Mouse (Mus musculus) megakaryocyte, embryonic 14.5 days (primary cell): ENCODE measurements around the gene Gm3239. TPM values are rescaled to one million over a fixed set of nuclear protein-coding genes. Genes with fewer than 3 reads are reported as not detected.
"Not testable (repeated sequence)": the region's sequence is repeated elsewhere in the genome, so short reads cannot be mapped to it uniquely, and the experiment has no call there.

Experiments used
- H3K27me3 ChIP-seq: replicated peaks from 2 replicates; pipeline ENCODE3; 2012; ENCODE audit warnings: inconsistent platforms
- H3K36me3 ChIP-seq: replicated peaks from 2 replicates; pipeline ENCODE3; 2012; ENCODE audit warnings: low read length, inconsistent platforms, mixed read lengths
- H3K4me1 ChIP-seq: 2 replicates; pipeline ENCODE4 v1.6.1; 2012; ENCODE audit warnings: inconsistent platforms
- H3K4me3 ChIP-seq: replicated peaks from 2 replicates; pipeline ENCODE3; 2012; ENCODE audit warnings: moderate library complexity, mild to moderate bottlenecking, inconsistent platforms
- H3K9me3 ChIP-seq: 2 replicates; pipeline ENCODE4 v1.6.1; 2012; ENCODE audit warnings: inconsistent platforms
- polyA plus RNA-seq: library from polyadenylated mRNA; stranded (reverse); fragments of >175 nt; gene quantifications from 2 replicates; pipeline ENCODE4 v1.2.3, GENCODE M21; 2012; ENCODE audit warnings: low replicate concordance; ENCODE audit not compliant: insufficient read depth

Gene Gm3239
- not detected in 2 replicates for polyA plus RNA-seq

DNA sequence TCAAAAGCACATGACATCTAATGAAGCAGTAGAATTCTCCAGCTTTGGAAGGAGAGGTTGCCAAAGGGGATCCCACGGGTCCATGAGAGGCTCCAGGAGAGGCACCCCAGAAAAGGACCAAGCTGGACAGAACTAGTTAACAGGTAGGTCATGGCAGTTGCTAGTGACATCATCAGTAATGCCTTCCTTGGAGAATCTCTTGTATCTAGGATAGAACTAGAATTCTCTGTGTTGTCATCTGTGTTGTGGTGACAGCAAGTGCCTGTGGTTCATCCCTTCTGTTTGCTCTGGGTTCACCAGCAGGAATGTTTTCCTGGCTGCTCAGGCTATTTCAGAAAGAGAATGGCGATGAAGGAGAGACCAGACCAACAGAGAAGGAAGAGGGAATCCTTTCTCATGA, at the start of gene Gm3239:
Gene Gm3239, plus strand, starts transcription at position 301 of the 400 bp plus-strand sequence.
- not testable (repeated sequence) for H3K27me3 ChIP-seq, H3K4me1 ChIP-seq, H3K9me3 ChIP-seq, H3K4me3 ChIP-seq, H3K36me3 ChIP-seq

DNA sequence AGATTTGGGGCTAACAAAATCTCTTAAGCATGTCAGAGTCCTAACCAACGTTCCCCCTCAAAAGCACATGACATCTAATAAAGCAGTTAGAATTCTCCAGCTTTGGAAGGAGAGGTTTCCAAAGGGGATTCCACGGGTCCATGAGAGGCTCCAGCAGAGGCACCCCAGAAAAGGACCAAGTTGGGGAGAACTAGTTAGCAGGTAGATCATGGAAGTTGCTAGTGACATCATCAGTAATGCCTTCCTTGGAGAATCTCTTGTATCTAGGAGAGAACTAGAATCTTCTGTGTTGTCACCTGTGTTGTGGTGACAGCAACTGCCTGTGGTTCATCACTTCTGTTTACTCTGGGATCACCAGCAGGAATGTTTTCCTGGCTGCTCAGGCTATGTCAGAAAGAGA, 31.9 kb upstream of the Gm3239 start, which contains the start of gene Gm8159:
Gene Gm8159, plus strand, starts transcription at position 301 of the 400 bp plus-strand sequence.
- not testable (repeated sequence) for H3K9me3 ChIP-seq, H3K4me1 ChIP-seq, H3K36me3 ChIP-seq, H3K4me3 ChIP-seq, H3K27me3 ChIP-seq

DNA sequence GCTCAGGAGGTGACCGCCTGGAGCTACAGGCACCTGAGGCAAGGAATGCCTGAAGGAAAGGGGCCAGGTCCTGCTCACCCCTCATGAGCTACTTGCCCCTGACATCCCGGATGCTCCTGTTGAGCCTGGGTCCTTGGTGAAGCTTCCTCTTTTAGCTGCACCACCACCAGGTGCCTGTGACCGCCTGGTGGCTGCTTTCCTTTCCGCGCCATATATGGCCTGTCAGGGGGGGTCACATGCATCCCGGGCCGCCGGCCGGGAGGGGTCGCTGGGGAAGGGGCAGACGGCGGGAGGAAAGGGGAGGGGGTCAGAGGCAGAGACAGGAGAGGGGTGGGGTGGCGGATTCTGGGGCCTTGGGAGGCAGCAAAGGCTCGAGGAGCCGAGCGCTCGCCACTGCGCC, 14.7 kb upstream of the Gm3239 start:
- not testable (repeated sequence) for H3K36me3 ChIP-seq, H3K4me1 ChIP-seq, H3K27me3 ChIP-seq, H3K4me3 ChIP-seq, H3K9me3 ChIP-seq

DNA sequence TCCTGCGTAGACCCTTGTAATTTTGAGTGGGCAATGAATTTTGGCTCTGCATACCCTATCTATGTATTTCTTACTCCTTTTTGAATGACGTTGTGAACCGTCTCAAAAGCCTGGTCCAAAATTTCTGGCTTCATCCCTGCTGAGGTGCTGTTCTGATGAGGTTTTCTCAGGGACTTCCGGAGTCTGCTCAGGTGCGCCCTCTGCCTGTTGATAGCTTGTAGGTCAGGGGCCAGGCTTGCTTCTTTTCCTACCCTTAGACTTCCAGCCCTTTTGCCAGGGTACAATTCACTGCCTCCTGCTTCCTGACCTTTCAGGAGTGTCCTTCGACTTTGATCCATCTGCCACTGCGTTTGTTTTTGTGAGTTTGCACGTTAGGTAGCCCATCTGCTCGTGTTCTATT, 13.7 kb upstream of the Gm3239 start:
- not testable (repeated sequence) for H3K36me3 ChIP-seq, H3K27me3 ChIP-seq, H3K4me1 ChIP-seq, H3K9me3 ChIP-seq, H3K4me3 ChIP-seq

DNA sequence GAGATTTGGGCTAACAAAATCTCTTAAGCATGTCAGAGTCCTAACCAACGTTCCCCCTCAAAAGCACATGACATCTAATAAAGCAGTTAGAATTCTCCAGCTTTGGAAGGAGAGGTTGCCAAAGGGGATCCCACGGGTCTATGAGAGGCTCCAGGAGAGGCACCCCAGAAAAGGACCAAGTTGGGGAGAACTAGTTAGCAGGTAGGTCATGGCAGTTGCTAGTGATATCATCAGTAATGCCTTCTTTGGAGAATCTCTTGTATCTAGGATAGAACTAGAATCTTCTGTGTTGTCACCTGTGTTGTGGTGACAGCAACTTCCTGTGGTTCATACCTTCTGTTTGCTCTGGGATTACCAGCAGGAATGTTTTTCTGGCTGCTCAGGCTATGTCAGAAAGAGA, 44.9 kb downstream of the Gm3239 start, which contains the start of gene Gm7876:
Gene Gm7876, plus strand, starts transcription at position 301 of the 400 bp plus-strand sequence.
- not testable (repeated sequence) for H3K4me3 ChIP-seq, H3K9me3 ChIP-seq, H3K27me3 ChIP-seq, H3K4me1 ChIP-seq, H3K36me3 ChIP-seq

Other genes with a start within 250 kb of the Gm3239 start
- gene Gm3164, start 248.7 kb upstream of the Gm3239 start, polyA plus RNA-seq, result not detected in 2 replicates
- gene Gm3173, start 233.2 kb upstream of the Gm3239 start, polyA plus RNA-seq, result not detected in 2 replicates
- not detected in 2 replicates for gene Gm3182, start 182.4 kb upstream of the Gm3239 start, polyA plus RNA-seq
- not detected in 2 replicates for gene Gm3047, start 108.8 kb upstream of the Gm3239 start, polyA plus RNA-seq
- gene Gm8159, start 31.8 kb upstream of the Gm3239 start, polyA plus RNA-seq, result not detected in 2 replicates
- not detected in 2 replicates for gene Gm7876, start 45.0 kb downstream of the Gm3239 start, polyA plus RNA-seq
- gene Gm3252, start 62.6 kb downstream of the Gm3239 start, polyA plus RNA-seq, result not detected in 2 replicates
- gene Gm9602, start 112.1 kb downstream of the Gm3239 start, polyA plus RNA-seq, result not detected in 2 replicates
- 0.08 TPM in 1 of 2 replicates, not detected in the other for gene Gm3269, start 173.9 kb downstream of the Gm3239 start, polyA plus RNA-seq
- gene Gm3264, start 191.4 kb downstream of the Gm3239 start, polyA plus RNA-seq, result not detected in 2 replicates
- not detected in 2 replicates for gene Gm3278, start 228.2 kb downstream of the Gm3239 start, polyA plus RNA-seq